Mouse (Mus musculus): ENCODE results near the gene Cd96. TPM values are rescaled to one million over a fixed set of nuclear protein-coding genes. Genes with fewer than 3 reads are reported as not detected.
A peak's percentile ranks its signal among the peaks of the same experiment; 100 is the strongest.

The Cd96 gene
- total RNA-seq, 2 experiments from 2014 or later, result not detected

DNA sequence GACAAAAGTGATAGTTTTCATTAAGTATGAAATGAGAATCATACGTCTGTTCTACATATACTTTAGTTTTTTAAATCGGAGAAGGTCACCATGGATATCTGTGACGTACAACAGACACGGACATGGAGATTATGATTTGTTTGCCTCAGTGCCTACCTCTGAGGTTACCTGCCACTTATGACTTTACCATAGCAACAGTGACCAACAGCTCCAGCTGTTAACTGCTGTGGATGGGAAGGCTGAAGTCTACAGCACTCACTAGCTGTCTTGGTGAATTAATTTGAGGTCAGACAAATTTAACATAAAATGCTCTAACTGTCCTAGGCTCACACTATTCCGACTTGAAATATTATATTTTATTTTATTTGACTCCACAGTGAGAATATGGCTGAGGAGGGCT, 56.8 kb downstream of the Cd96 start:
- intact Hi-C loops (cut with DNase I), result no loop called here
- no peak for DNase-seq

GRCm38 (mm10) chr16:46046906-46047305, 73.1 kb downstream of the Cd96 start:
- no peak for DNase-seq
- intact Hi-C loops (cut with DNase I), result no loop called here

DNA sequence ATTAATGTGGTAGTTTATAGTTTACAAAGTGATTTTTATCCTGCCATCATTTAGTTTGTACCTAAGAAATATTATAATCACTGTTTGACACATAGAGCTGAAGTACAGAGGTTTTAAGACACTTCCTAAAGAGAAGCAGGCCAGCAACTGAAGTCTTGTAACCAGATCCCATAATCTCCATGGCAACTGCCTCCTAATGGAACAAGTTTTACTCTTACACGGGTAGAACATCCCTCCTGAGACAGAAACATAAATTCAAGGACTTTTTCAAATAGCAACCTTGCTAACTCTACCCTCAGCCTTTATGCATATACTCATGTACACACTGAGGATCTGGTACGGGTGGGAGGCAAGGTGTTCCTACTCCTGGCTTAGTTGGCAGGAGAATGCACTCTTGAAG, 83.8 kb downstream of the Cd96 start:
- DNase-seq, result no peak
- intact Hi-C loops (cut with DNase I), result no loop called here

GRCm38 (mm10) chr16:46033896-46034295, 86.2 kb downstream of the Cd96 start:
- DNase-seq, result peak in 1 of 2 experiments; percentile 19
- intact Hi-C loops (cut with DNase I), result no loop called here

GRCm38 (mm10) chr16:46022958-46023491, 97.0 kb downstream of the Cd96 start:
- DNase-seq, result no peak
- intact Hi-C loops (cut with DNase I), result loop anchor here (10.0 kb wide), 1 partner anchor 268 kb away; no protein-coding TSS in a partner anchor

DNA sequence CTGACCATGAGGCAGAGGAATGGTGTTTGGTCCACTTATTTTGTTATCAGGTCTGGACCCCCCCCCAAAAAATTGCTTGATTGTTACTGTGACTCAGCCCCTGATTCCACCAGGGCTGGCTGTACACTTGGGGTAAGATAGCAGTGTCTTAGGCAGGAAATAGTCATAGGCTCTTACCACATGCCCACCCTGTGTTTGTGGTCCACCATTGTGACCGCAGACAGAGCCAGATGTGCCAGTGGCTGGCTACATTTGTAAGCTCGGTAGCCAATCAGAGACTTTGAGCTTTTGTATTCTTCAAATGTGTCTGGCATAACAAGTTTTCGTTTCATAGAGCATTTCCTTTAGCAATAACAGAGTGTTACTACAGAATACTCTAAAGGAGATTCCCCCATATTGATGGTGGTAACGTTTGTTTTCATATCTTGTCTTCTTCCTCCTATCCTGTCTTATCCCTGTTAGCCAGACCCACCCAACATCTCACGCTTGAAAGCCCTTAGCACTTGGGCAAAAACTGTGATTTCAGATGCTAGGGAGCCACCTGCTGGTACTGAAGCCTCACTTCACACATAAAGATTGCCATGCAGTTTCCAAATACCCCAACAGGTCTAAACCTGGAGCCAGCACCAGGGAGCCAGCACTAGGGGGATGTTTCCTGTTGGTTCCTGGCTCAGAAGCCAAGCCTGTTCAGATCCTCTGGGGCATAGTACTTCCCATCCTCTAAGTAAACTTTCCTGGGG, 97.7 kb downstream of the Cd96 start:
- DNase-seq, result peak in 1 of 2 experiments; percentile 13
- intact Hi-C loops (cut with DNase I), result loop anchor here (10.0 kb wide), 1 partner anchor 268 kb away; no protein-coding TSS in a partner anchor

DNA sequence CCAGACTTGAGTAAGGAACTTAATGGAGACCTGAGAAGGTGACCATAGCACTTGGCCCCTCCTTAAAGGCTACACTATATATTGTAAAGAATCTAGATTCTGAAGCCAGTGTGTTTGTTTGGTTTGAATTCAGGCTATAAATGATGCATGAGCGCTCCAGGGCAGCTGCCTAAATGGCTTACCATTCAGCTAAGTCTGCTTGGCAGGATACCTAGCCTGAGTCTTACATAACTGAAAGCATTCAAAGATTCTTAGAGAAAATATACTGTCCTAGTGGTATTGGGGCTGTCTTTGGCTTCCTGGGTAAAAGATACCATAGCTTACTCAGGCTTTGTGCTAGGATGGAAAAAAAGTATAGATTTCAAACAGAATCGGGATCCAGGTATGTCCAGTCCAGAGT, 98.7 kb downstream of the Cd96 start:
- intact Hi-C loops (cut with DNase I), result loop anchor here (10.0 kb wide), 1 partner anchor 267 kb away; no protein-coding TSS in a partner anchor
- no peak for DNase-seq

- intact Hi-C loops (cut with DNase I), result loop anchor here (10.0 kb wide), 1 partner anchor 266 kb away; no protein-coding TSS in a partner anchor
- no peak for DNase-seq
Observed at GRCm38 (mm10) chr16:46020396-46020795, 99.7 kb downstream of the Cd96 start.

- no peak for DNase-seq
- intact Hi-C loops (cut with DNase I), result loop anchor here (10.0 kb wide), 1 partner anchor 265 kb away; no protein-coding TSS in a partner anchor
Observed at GRCm38 (mm10) chr16:46019799-46020198, 100.3 kb downstream of the Cd96 start.

- no peak for DNase-seq
- intact Hi-C loops (cut with DNase I), result no loop called here
Observed at GRCm38 (mm10) chr16:46019359-46019758, 100.7 kb downstream of the Cd96 start.

- no peak for DNase-seq
- intact Hi-C loops (cut with DNase I), result no loop called here
Observed at GRCm38 (mm10) chr16:46011696-46012095, 108.4 kb downstream of the Cd96 start.

GRCm38 (mm10) chr16:46010906-46011220, 109.2 kb downstream of the Cd96 start:
- intact Hi-C loops (cut with DNase I), result no loop called here
- DNase-seq, result no peak

DNA sequence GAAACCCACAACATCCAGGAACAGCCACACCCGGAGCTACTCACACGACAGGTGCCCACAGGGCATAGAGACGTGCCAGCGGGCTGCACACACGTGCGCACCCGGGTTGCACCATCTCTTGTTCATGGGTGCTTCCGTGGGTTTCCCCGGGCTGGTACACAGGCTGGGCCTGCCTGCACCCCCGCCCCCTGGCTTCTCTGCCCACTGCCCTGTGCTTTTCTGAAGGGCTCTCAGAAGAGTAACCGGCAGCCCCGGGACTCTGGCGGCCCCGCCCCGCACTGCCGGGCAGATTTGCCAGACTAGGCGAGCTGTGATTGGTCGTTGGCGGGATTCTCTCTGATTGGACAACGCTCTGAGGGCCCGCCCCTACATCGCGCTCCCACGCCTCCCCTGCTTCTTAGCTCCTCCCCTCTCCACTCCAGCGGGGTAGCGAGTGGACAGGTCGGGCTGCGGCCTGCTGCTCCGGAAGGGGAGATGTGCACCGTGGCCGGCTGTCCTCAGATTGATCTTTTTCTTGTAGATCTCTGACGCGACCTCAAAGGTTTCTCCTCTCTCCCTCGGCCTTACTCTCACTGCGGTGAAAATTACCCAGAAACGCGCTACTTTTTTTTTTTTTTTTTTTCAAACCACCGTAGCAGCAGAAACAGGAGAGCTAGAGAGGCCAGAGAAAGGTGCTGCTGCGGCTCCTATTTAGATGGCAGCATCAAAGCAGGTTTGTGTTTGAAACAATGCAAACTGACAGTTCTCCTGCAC, 109.7 kb downstream of the Cd96 start, which contains the start of gene Plcxd2:
Gene Plcxd2, minus strand, starts transcription at position 66 of the 753 bp plus-strand sequence.
- peak; percentile 92 to 93 for DNase-seq
- intact Hi-C loops (cut with DNase I), result no loop called here

- intact Hi-C loops (cut with DNase I), result no loop called here
- no peak for DNase-seq
Observed at GRCm38 (mm10) chr16:46009717-46010116, 110.3 kb downstream of the Cd96 start.

DNA sequence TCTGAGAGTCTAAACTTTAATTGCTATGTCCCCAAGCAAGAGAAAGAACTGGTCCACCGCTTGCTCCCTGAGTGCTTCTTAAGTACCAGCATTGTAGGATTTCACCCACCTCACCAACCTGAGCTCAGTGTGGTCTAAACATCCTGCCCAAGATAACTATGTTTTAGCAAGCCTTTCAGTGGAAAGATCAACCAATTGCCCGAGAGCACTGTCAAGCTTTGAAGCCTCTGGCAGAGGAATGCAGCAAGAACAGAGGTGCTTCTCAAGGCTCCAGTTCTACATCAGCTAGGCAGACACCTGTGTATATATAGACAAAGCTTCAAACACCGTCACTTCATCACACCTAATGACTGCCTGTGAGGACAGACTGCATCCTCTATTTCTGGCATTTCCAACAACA, 111.3 kb downstream of the Cd96 start:
- DNase-seq, result no peak
- intact Hi-C loops (cut with DNase I), result no loop called here

GRCm38 (mm10) chr16:46008036-46008605, 111.9 kb downstream of the Cd96 start:
- intact Hi-C loops (cut with DNase I), result no loop called here
- no peak for DNase-seq

- no peak for DNase-seq
- intact Hi-C loops (cut with DNase I), result no loop called here
Observed at GRCm38 (mm10) chr16:46006261-46006660, 113.8 kb downstream of the Cd96 start.

DNA sequence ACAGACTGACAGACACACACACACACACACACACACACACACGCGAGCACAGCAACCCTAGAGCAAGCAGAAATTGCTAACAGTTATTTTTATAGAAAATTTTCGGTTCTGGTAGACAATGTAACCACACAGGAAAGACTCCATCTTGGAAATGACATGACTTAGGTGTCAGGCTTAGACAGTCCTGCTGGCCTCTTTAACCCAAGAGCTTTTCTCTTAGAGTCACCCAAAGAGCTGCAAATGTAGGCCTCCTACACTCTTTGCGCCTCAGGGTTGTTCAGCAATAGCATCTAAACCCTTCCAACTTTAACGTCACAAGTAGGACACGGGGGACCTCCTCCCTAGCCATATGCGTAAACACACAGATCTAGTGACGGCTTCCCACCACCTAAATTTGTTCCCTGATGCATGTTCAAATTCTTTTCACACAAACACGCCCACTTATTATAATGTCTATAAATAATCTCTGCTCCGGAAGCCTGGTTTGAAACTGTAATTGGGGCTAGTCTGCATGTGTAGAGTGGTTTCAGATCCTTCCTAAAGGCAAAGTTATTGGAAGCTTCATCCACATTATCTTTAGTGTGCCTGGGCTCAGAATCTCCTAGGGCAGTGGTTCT, 118.4 kb downstream of the Cd96 start:
- intact Hi-C loops (cut with DNase I), result no loop called here
- no peak for DNase-seq

- intact Hi-C loops (cut with DNase I), result no loop called here
- DNase-seq, result no peak
Observed at GRCm38 (mm10) chr16:46000976-46001375, 119.1 kb downstream of the Cd96 start.

DNA sequence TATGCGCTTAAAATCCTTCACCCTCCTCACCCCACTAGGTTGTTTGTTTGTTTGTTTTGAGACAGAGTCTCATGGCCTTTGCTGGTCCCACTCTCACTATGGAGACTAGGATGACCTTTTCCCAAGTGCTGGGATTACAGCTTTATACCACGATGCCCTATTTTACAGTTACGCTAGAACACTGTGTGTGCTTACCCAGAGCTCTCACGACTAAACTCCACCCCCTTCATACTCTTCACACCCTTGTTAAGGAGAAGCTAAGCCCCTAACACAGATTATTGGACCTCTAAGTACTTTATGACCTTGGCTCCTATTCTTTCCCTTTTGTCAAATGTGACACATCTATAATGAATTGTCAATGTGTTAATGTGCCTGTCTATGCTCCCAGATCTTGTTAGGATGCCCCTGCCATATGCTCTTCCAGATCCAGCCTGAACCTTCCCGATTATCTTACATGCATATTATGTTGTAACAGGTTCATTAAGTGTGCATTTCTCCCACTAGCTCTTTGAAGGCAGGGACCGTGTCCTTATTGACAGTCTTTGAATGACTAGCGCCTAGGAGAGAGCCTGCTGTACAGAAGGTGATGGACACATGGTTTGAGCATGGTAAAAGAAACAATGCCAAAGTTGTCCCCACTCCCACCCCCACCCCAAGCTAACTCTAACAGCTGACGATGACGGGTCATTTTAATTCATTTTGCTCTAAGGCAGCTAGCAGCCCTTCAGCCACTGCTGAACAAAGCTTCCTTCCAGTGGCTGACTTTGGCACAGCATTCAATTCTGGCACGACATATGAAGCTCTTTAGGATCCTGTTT, 120.5 kb downstream of the Cd96 start:
- intact Hi-C loops (cut with DNase I), result no loop called here
- no peak for DNase-seq

All from gastrocnemius, postnatal 36 days (tissue).